Mouse (Mus musculus) liver, postnatal 0 days (tissue): ENCODE data around the gene Ppp1r9a. TPM values are rescaled to one million over a fixed set of nuclear protein-coding genes. Genes with fewer than 3 reads are reported as not detected.

Source experiments
- ATAC-seq: fragments of 200-750 bp; cut with Nextera tagmentation; 2 replicates; pipeline ENCODE4 v1.8.0; 2017; ENCODE audit warnings: mild to moderate bottlenecking, moderate library complexity
- DNase-seq: peaks from one replicate; pipeline ENCODE4 v3.0.0-alpha.2; 2016
- H3K27ac ChIP-seq: fragments of 300-500 bp; sonication (generic); 2 replicates; pipeline ENCODE4 v1.5.1; 2014; ENCODE audit warnings: antibody characterized with exemption, moderate library complexity, mild to moderate bottlenecking, low read depth
- H3K27me3 ChIP-seq: fragments of 300-500 bp; sonication (generic); 2 replicates; pipeline ENCODE4 v1.6.1; 2014; ENCODE audit warnings: low read length, control low read depth, mixed read lengths; ENCODE audit not compliant: insufficient read depth
- H3K36me3 ChIP-seq: fragments of 300-500 bp; sonication (generic); replicated peaks from 2 replicates; pipeline ENCODE4 v1.6.1; 2014; ENCODE audit warnings: mild to moderate bottlenecking, control low read depth, low read length, moderate library complexity, mixed read lengths; ENCODE audit not compliant: insufficient read depth
- H3K4me1 ChIP-seq: fragments of 300-500 bp; sonication (generic); 2 replicates; pipeline ENCODE4 v1.6.1; 2014; ENCODE audit warnings: antibody characterized with exemption, mild to moderate bottlenecking, control low read depth; ENCODE audit not compliant: insufficient read depth
- H3K4me2 ChIP-seq: fragments of 300-500 bp; sonication (generic); 2 replicates; pipeline ENCODE4 v1.6.1; 2014; ENCODE audit warnings: low read depth, mild to moderate bottlenecking, low read length, moderate library complexity, mixed read lengths
- H3K4me3 ChIP-seq: fragments of 300-500 bp; sonication (generic); 2 replicates; pipeline ENCODE4 v1.5.1; 2014; ENCODE audit warnings: low read depth, low read length
- H3K9ac ChIP-seq: fragments of 300-500 bp; sonication (generic); replicated peaks from 2 replicates; pipeline ENCODE4 v1.6.1; 2014; ENCODE audit warnings: mild to moderate bottlenecking, moderate library complexity
- H3K9me3 ChIP-seq: fragments of 300-500 bp; sonication (generic); 2 replicates; pipeline ENCODE4 v1.6.1; 2016; ENCODE audit warnings: mild to moderate bottlenecking, control low read depth, low read length, mixed read lengths
- CTCF ChIP-seq: sonication (generic); IDR thresholded peaks from 2 replicates; pipeline ENCODE4 v1.5.1; 2016; ENCODE audit warnings: antibody characterized with exemption, low read depth
- EP300 ChIP-seq: IDR thresholded peaks from 2 replicates; pipeline ENCODE4 v1.6.1; 2016; ENCODE audit warnings: antibody characterized with exemption, low read depth, mild to moderate bottlenecking
- WGBS: fragments of 180-500 bp; shearing (Covaris S2); extraction: QIAGEN DNeasy Blood & Tissue Kit; methylation state at CpG from one replicate; pipeline ENCODE4 v1.1.7; 2014; ENCODE audit not compliant: insufficient replicate concordance; 5-methylcytosine and 5-hydroxymethylcytosine counted together
- polyA plus RNA-seq: library from polyadenylated mRNA; unstranded; fragments of >200 nt; fragmentation: Nextera tagmentation; extraction: Ambion mirVana; gene quantifications from 2 replicates; pipeline ENCODE4 v1.2.1, GENCODE M21; 2015

Ppp1r9a gene
- polyA plus RNA-seq, 1 experiment from 2014 or later = 2.5 TPM

DNA sequence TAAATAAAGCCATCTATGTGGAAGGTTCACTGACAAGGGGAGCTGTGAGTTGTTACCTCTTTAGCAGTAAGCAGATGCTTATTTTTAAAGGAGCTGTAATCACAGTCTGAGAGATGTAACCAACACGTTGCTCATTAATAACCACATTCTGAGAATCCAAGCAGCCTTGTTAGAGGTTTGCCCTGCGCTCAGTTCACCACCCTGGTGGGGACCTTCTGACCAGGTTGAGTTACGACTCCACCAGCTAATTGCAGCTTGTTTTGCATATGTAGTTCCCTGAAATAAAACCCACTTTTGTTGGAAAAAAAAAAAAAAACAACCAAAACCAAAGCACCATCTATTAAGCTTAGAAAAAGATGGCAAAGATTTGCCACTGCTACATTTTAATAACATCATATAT, 205.8 kb downstream of the Ppp1r9a start:
- Histone ChIP-seq H3K27ac (no peak overlapping the region), H3K4me1 (no peaks in the 10 kb centered on the region), H3K27me3 (no peaks in the 10 kb centered on the region), H3K9me3 (no peaks in the 10 kb centered on the region), H3K36me3 (no peaks in the 10 kb centered on the region), H3K9ac (no peak overlapping the region), H3K4me3 (no peak overlapping the region), H3K4me2 (no peak overlapping the region)
- TF ChIP-seq EP300 (no peak), CTCF (no peak)
- ATAC-seq (no peak), DNase-seq (no peak)
- 77% methylated on average over 3 of the region's 3 CpGs for WGBS

DNA sequence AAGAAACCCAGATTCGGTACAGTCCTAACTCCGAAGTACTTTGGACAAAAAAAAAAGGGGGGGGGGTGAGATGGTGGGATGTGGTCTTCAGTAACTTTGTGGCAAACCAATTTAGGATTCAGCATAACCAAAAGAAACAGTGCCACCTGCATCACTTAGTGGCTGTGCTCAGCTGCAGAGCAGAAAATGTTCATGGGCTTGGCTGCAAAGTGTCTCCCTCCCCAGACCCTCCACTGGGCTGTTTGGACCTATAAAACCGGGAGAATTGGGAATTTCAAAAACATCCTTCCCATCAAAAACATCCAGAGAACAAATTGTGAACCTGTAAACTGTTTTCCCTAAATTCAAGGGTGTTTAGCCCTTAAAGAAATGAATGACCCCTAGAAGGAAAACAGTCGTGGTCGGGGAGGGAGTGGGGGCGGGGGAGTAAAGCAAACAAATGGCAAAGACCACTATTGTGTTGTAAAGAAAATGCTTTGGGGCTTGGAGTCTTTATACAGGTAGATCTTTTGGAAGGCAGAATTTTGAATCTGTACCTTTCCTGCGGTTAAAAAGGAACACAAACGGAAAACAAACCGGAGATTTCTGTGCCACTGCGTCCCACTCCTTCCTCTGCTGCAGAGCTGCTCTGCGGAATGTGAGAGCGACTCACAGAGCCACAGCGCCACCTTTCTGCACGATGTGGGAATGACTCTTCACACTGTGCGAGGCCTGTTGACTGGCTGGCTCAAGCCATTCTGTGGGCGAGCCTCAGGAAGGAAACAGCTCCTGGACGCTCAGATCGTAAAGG, 207.4 kb downstream of the Ppp1r9a start:
- ATAC-seq (peak; percentile 89), DNase-seq (peak; percentile 87)
- Histone ChIP-seq H3K9ac (peak overlapping the region; percentile 28; the same call in 1 of the 2 replicates), H3K27ac (no peak overlapping the region), H3K36me3 (no peaks in the 10 kb centered on the region), H3K27me3 (no peaks in the 10 kb centered on the region), H3K4me3 (peak overlapping the region; percentile 32), H3K4me2 (peak overlapping the region; percentile 68), H3K4me1 (0 out of 2 replicates have a peak, but pooled peaks cover 4% of the 10 kb centered on the region), H3K9me3 (no peaks in the 10 kb centered on the region)
- 6% methylated on average over 18 of the region's 18 CpGs for WGBS
- peak; percentile 99 for TF ChIP-seq CTCF
- TF ChIP-seq EP300 = no peak

DNA sequence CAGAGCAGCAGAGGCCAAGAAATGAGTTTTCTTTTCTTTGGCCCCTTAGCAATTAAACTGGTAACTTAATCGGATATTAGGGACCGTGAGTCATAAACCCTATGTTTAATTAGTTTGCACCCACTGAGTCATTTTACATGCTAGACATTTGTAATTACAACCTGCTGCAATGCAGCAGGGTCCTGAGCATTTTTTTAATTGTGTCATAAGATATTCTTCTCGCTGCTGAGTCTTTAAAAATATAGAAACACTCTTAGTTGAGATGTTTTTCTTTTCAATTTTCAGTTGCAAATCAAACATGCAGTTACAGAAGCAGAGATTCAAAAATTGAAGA, 208.0 kb downstream of the Ppp1r9a start:
- WGBS = 13% methylated on average over 3 of the region's 3 CpGs
- no peak for DNase-seq
- ATAC-seq = no peak

DNA sequence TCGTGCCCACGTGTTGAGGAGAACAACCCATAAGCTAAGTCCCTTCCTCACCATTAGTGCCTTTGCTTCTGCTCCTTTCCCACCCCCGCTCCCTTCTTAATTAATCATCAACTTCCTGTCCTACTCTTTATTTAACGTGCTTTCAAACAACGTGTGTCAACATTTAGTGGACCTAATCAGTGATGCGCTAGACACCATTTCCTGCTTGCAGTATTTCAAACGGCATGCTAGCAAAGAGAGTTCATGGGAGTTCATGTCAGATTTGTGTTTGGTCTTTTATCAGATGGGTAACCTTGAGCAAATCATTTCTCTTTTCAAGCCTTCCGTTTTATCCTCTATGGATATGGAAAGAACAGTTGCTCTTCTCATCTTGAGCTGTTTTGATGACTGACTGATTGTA, 210.4 kb downstream of the Ppp1r9a start:
- H3K4me1 ChIP-seq = 0 out of 2 replicates have a peak, but pooled peaks cover 4% of the 10 kb centered on the region
- 30% methylated on average over 8 of the region's 8 CpGs for WGBS
- H3K4me3 ChIP-seq = no peak overlapping the region
- H3K27me3 ChIP-seq = no peaks in the 10 kb centered on the region
- H3K9me3 ChIP-seq = no peaks in the 10 kb centered on the region
- peak overlapping the region; percentile 18; the same call in 1 of the 2 replicates for H3K27ac ChIP-seq
- no peak for TF ChIP-seq CTCF
- TF ChIP-seq EP300 = no peak
- no peak for DNase-seq
- no peak overlapping the region for H3K9ac ChIP-seq
- H3K36me3 ChIP-seq = no peaks in the 10 kb centered on the region
- ATAC-seq = peak; percentile 79
- 0 out of 2 replicates have a peak overlapping the region, but pooled peaks have one; percentile 30 for H3K4me2 ChIP-seq

More for the DNA sequence above, 208.0 kb downstream of the Ppp1r9a start:
- Histone ChIP-seq H3K27me3 (no peaks in the 10 kb centered on the region), H3K4me1 (0 out of 2 replicates have a peak, but pooled peaks cover 4% of the 10 kb centered on the region), H3K4me2 (no peak overlapping the region), H3K9ac (no peak overlapping the region), H3K36me3 (no peaks in the 10 kb centered on the region), H3K4me3 (no peak overlapping the region), H3K9me3 (no peaks in the 10 kb centered on the region), H3K27ac (no peak overlapping the region)
- TF ChIP-seq CTCF = no peak

DNA sequence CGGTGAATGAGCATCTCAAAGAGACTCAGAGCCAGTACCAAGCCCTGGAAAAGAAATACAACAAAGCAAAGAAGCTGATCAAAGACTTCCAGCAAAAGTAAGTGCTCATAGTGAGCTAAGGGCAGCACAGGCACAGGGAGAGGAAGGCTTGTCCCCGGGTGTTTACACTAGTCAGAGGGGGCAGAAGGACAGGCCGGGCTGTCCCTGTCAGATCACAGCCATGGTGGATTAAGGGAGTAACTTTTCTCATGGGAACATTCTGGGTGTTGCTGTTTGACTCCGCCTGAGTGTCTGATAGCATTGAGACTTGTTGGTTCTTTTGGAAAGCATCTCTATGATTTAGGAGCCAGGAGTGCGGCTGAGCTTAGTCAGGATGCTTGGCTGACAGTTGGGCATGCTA, 211.0 kb downstream of the Ppp1r9a start:
- peak; percentile 60 for ATAC-seq
- peak overlapping the region; percentile 11; the same call in 1 of the 2 replicates for H3K27ac ChIP-seq
- DNase-seq = no peak

DNA sequence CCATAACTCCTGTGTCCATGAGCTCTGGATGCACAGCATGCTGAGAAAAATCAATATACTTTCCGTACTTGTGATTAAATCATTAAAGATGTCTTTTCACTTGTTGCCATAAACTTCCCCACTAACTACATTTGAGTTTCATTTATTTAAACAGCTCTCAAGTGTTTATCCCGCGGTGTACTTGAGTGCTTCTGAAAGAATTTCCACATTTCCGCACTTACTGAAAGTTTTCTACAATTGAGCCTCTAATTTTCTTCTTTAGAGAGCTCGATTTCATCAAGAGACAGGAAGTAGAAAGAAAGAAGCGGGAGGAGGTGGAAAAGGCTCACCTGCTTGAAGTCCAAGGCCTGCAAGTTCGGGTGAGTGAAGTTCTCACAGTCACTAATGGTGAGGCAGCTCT, 212.1 kb downstream of the Ppp1r9a start:
- TF ChIP-seq CTCF (no peak), EP300 (no peak)
- H3K4me1 ChIP-seq = 0 out of 2 replicates have a peak, but pooled peaks cover 4% of the 10 kb centered on the region
- H3K27ac ChIP-seq = no peak overlapping the region
- H3K9ac ChIP-seq = no peak overlapping the region
- H3K36me3 ChIP-seq = no peaks in the 10 kb centered on the region
- no peaks in the 10 kb centered on the region for H3K27me3 ChIP-seq
- no peak for DNase-seq
- H3K4me3 ChIP-seq = no peak overlapping the region
- no peak for ATAC-seq
- H3K9me3 ChIP-seq = no peaks in the 10 kb centered on the region
- 76% methylated on average over 7 of the region's 7 CpGs for WGBS
- H3K4me2 ChIP-seq = no peak overlapping the region

More for the DNA sequence above, 211.0 kb downstream of the Ppp1r9a start:
- H3K36me3 ChIP-seq = no peaks in the 10 kb centered on the region
- WGBS = 60% methylated on average over 5 of the region's 5 CpGs
- H3K9me3 ChIP-seq = no peaks in the 10 kb centered on the region
- no peaks in the 10 kb centered on the region for H3K27me3 ChIP-seq
- H3K9ac ChIP-seq = no peak overlapping the region
- 0 out of 2 replicates have a peak, but pooled peaks cover 4% of the 10 kb centered on the region for H3K4me1 ChIP-seq
- H3K4me3 ChIP-seq = no peak overlapping the region
- TF ChIP-seq EP300 = no peak
- no peak for TF ChIP-seq CTCF
- no peak overlapping the region for H3K4me2 ChIP-seq
